Mouse (Mus musculus): ENCODE data around the gene Alk.
"Not testable (repeated sequence)": the region's sequence is repeated elsewhere in the genome, so short reads cannot be mapped to it uniquely, and the experiment has no call there.

Gene Alk

GRCm38 (mm10) chr17:72527481-72527880, 76.9 kb downstream of the Alk start:
- no peak for DNase-seq (ENCODE audit: low spot score in 2 of 2)

GRCm38 (mm10) chr17:72526356-72526755, 78.1 kb downstream of the Alk start:
- no peak for DNase-seq (ENCODE audit: low spot score in 2 of 2)

DNA sequence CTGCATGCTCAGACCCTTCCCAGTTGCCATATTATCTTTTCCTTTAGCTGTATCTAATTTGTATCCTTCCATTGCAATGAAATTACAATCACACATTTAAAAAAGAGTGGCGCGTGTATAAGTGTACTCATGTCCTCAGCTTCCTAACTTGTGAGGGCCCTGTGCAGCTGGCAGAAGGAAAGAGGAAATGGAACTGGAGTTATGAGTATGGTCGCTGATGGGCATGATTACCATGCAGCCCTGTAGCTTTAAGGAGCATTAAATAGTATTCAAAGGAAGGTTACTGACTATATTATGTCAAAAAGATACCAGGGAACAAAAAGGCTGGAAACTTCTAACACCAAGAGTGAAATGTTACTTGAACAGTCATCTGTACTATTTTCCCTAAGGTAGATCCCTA, 79.6 kb downstream of the Alk start:
- DNase-seq (ENCODE audit: low spot score in 2 of 2): no peak

DNA sequence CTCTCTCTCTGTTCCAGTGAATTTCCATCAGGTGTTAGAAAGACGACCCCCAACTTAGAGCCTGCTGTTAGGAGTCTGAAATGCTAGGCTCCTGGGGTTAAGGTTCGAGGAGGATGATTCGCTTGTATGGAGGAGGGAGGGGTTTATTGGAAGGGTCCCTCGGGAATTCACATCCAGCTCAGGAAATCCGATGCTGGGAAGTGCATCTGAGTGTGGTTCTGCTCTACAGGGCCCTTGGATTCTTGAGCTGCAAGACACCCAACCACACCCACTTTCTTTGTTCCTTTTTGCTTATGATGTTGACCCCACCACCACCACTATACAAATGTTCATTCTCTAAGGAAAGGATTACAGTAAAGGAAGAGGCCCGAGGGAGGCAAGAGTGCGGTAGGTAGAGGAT, 81.4 kb downstream of the Alk start:
- no peak for DNase-seq (ENCODE audit: low spot score in 2 of 2)

- DNase-seq (ENCODE audit: low spot score in 2 of 2): peak; percentile 43 to 49
Measured at GRCm38 (mm10) chr17:72522381-72522780, 82.0 kb downstream of the Alk start.

GRCm38 (mm10) chr17:72521353-72521752, 83.1 kb downstream of the Alk start:
- no peak for DNase-seq (ENCODE audit: low spot score in 2 of 2)

- no peak for DNase-seq (ENCODE audit: low spot score in 2 of 2)
Measured at GRCm38 (mm10) chr17:72510746-72511145, 93.7 kb downstream of the Alk start.

DNA sequence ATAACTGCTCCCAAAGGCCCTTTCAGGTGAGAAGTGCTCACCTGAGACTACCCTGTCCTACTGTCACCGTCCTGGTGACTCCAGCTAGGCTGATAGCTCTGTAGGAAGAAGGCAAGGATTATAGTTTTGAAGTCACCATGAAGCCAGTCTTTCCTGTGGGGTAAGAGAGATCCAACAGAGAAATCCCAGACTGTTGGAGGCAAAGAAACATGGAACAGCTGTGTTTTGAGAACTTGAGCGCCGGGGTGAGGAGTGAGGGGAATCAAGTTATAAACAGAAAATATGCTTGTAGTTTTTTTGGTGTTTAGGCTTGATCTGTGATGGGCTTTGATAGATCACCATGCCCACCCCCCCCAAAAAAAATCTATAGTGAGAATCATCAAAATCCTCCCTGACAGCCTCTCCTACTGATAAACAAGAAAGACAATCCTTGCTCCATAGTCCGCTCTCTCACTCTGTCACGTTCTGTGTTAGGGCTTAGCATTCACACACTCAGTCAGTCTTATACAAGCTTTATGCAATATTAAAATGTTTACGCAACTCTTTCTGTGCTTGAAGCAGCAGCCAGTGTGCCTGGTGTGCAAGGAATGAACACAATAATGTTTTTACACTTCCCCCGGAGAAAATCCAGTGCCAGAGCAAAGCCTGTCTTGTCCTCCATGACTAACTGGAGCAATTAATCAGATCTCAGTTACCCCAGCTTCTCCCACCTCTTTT, 95.6 kb downstream of the Alk start:
- no peak for DNase-seq (ENCODE audit: low spot score in 2 of 2)

DNA sequence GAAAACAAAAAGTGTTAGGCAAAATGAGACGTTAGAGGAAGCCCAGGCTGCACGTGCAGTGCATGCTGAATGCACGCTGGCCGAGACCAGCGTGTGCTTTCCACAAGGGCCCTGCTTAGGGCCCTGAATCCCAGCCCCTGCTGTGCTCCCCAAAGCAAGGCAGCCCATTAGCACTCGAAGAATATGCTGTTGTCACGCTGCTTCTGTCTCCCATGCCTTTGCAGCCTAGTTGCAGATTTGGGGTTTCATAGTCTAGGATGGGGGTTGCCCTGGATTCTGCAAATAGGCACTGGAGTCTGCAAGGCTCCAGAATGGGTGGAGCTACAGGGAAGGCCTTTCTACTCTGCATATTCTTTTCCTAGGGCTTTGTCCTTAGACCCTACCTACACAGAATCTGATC, 99.2 kb downstream of the Alk start:
- no peak for DNase-seq (ENCODE audit: low spot score in 2 of 2)

- DNase-seq (ENCODE audit: low spot score in 2 of 2): no peak
Measured at GRCm38 (mm10) chr17:72504581-72504980, 99.8 kb downstream of the Alk start.

GRCm38 (mm10) chr17:72495395-72495794, 109.0 kb downstream of the Alk start:
- no peak for DNase-seq (ENCODE audit: low spot score in 2 of 2)

GRCm38 (mm10) chr17:72485623-72486022, 118.8 kb downstream of the Alk start:
- no peak for DNase-seq (ENCODE audit: low spot score in 2 of 2)

DNA sequence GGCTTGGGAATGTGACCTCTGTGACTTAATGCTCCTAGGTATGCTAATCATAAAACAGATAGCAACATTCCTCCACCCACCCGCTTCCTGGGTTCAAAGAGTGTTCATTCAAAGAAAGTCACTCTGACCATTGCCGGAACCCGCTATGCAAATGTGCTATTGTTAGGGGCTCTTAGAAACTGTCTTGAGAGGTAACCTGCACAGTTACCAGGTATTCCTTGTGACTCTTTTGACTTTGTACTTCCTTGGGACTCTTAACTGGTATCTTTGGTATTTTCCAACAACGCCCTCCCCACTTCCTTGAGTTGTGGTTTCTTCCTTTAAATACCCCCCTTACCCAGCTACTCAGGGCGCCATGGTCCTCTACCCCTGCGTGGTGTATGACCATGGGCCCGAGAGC, 125.2 kb downstream of the Alk start:
- not testable (repeated sequence) for DNase-seq (ENCODE audit: low spot score in 2 of 2)

- DNase-seq (ENCODE audit: low spot score in 2 of 2): peak in 1 of 2 experiments; percentile 5
Measured at GRCm38 (mm10) chr17:72477889-72478405, 126.5 kb downstream of the Alk start.

DNA sequence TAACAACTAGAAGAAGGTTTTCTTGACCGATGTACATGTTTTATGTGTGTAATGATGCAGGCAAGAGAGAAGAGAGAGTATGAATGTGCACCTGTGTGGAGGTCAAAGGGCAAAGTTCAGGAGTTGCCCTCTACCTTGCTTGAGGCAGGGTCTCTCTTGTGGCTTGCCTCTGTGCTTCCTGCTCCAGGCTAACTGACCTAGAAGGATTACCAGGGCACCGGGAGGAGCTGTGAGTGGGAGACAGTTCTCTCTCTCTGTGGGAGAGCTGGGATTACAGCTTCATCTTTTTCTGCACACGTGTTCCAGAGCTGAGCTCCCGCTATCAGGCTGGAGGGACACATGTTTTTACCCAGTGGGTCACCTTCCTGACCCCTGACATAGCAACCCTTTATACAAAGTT, 127.5 kb downstream of the Alk start:
- no peak for DNase-seq (ENCODE audit: low spot score in 2 of 2)

DNA sequence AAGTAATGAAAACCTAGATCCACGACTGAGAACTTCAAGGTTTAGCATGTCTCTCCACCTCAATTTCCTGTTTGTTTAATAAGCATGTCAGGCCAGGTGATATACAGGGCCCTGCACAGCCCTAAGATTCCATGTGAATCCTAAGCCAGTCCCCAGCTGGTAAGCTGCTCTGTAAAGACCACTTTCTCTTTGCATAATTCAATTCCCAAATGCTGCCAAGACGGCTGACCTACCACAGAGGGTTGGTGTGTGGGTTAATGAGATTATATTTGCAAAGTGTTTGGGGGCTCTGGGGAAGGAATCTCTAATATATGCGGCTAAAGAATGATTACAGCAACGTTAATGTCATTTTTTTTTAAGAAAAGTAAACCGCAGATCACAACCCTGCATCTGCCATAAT, 130.3 kb downstream of the Alk start:
- no peak for DNase-seq (ENCODE audit: low spot score in 2 of 2)

DNA sequence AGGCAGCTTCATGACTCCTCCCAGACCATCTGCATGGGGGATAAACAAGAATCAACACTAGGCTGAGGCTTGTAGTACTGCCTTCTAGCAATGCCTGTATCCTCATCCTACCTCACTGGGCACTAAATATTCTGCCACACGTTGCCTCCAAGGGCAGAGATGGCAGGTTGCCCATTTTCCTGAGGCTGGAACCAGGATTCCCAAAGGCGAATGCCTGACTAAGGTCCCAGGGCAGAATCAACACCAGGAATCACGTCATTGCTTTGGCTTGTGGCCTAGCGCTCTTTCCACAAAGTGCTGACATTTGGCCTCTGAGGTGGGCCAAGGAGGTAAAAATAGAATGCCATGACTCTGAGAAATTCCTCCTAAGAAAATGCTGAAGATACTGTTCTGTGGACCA, 155.9 kb downstream of the Alk start:
- peak; percentile 42 to 49 for DNase-seq (ENCODE audit: low spot score in 2 of 2)

- no peak for DNase-seq (ENCODE audit: low spot score in 2 of 2)
Measured at GRCm38 (mm10) chr17:72445204-72446177, 158.9 kb downstream of the Alk start.

DNA sequence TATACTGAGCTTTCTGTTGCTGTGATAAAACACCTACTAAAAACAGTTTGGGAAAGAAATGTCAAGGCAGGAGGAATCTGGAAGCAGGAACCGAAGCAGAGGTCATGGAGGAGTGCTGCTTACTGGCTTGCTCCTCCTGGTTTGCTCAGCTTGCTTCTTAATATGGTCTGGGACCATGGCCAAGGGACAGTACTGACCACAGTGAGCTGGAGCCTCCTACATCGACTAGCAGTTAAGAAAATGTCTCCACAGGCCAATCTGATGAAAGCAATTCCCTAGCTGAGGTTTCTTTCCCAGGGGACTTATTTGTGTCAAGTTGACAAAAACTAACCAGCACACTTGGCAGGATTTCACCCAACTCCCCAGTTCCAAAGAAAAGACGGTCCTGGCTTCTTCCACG, 187.0 kb downstream of the Alk start:
- DNase-seq (ENCODE audit: low spot score in 2 of 2): no peak

DNA sequence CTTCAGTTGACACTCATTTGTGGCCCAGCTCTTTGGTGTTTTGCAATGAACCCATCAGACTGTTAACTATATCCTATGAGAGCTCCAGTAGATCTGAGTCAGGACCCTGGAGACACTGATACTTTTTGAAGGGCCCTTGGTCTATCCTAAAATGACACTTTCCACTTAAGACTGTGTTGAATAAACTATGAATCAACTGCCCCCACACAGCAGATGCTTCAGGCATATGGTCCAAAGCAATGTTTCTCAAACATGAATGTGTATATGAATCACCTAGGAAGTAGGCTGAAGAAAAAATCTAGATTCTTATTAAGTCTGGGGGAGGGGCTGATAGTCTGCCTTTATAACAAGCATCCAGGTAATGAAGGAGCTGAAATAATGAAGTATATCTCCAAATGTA, 189.8 kb downstream of the Alk start:
- no peak for DNase-seq (ENCODE audit: low spot score in 2 of 2)

- no peak for DNase-seq (ENCODE audit: low spot score in 2 of 2)
Measured at GRCm38 (mm10) chr17:72404813-72405212, 199.6 kb downstream of the Alk start.

DNA sequence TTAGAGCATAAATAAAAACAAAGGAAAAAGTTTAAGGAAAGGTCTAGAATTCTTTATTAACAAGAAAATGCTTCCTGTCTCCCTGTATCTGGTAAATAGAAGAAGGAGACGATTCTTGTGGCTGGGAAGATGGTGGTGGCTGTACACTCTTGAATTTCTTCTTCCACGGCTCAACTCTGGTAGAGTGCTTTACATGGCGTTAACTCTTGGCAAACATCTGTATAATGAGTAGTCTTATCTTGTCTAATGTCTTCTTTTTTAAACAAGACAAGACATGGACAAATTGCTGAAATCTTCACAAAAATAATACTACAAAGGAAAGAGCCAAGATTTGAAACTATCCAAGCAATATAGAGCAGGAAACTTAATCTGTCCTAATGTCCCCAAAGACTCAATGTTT, 202.6 kb downstream of the Alk start:
- no peak for DNase-seq (ENCODE audit: low spot score in 2 of 2)

- no peak for DNase-seq (ENCODE audit: low spot score in 2 of 2)
Measured at GRCm38 (mm10) chr17:72401349-72401748, 203.1 kb downstream of the Alk start.
